9 mouse cellular contexts compared by ENCODE assay signal in genomic region chr8:117577883-117578282, GRCm38 (mm10).
DNase-seq lines count a peak whose midpoint lies in the region; ATAC-seq and TF ChIP-seq lines count a peak whose summit lies in the region.
"Had no signal": no experiment of that assay in that cellular context is flagged by ENCODE, and none has a peak within 500 bp of the region (broad histone marks: within the 10 kb centered on the region; RNA-seq: fewer than 3 reads in every experiment).

No protein-coding gene starts in this region.

- no peaks in the 10 kb centered on the region for H3K36me3 ChIP-seq in hindbrain, postnatal 0 days (ENCODE audit: insufficient read depth, low read length)
- H3K36me3 ChIP-seq in hindbrain, embryonic 13.5 days = no peaks in the 10 kb centered on the region
- no peaks in the 10 kb centered on the region for H3K36me3 ChIP-seq in thymus, adult 2 months (ENCODE audit: control insufficient read depth, insufficient read depth, low read length)
- no peaks in the 10 kb centered on the region for H3K36me3 ChIP-seq in embryonic facial prominence, embryonic 11.5 days (replicated peaks; ENCODE audit: control insufficient read depth, insufficient read depth, low read depth, low read length)
- H3K36me3 ChIP-seq: limb, embryonic 12.5 days; midbrain, embryonic 12.5 days had no signal

- ATAC-seq in hindbrain, postnatal 0 days = no peak
- ATAC-seq in hindbrain, embryonic 13.5 days (ENCODE audit: low FRiP score) = no peak
- no peak for ATAC-seq in embryonic facial prominence, embryonic 11.5 days (replicated peaks; ENCODE audit: insufficient number of reproducible peaks, low FRiP score, low TSS enrichment, low read depth)
- ATAC-seq in granulocyte monocyte progenitor cell, adult 5-6 weeks (replicated peaks; ENCODE audit: poor library complexity, severe bottlenecking) = no peak

- peak; percentile 65 for TF ChIP-seq CTCF in hindbrain, postnatal 0 days (IDR thresholded peaks at IDR 0.05; ENCODE audit: low read depth)
- peak; percentile 64; the same call in 1 of the 2 replicates for TF ChIP-seq CTCF in thymus, adult 2 months (IDR thresholded peaks at IDR 0.05; ENCODE audit: borderline replicate concordance, control insufficient read depth, extremely low read depth, insufficient read depth, low read length, poor library complexity)

- no peak overlapping the region for H3K4me2 ChIP-seq in hindbrain, postnatal 0 days (ENCODE audit: low read depth, low read length)
- no peak overlapping the region for H3K4me2 ChIP-seq in hindbrain, embryonic 13.5 days
- no peak overlapping the region for H3K4me2 ChIP-seq in embryonic facial prominence, embryonic 11.5 days (ENCODE audit: low read depth, low read length)
- H3K4me2 ChIP-seq: limb, embryonic 12.5 days; midbrain, embryonic 12.5 days had no signal

- H3K4me3 ChIP-seq in hindbrain, postnatal 0 days (ENCODE audit: low read length) = no peak overlapping the region
- H3K4me3 ChIP-seq in hindbrain, embryonic 13.5 days = no peak overlapping the region
- no peak overlapping the region for H3K4me3 ChIP-seq in thymus, adult 2 months (ENCODE audit: control insufficient read depth, insufficient read depth, low read length)
- H3K4me3 ChIP-seq in embryonic facial prominence, embryonic 11.5 days (ENCODE audit: low read depth, low read length) = no peak overlapping the region
- H3K4me3 ChIP-seq: limb, embryonic 12.5 days; midbrain, embryonic 12.5 days had no signal

- WGBS in hindbrain, postnatal 0 days = 59% methylated on average over 10 of the region's 10 CpGs
- 62% methylated on average over 10 of the region's 10 CpGs for WGBS in hindbrain, embryonic 13.5 days
- 88% methylated on average over 10 of the region's 10 CpGs for WGBS in thymus, adult 2 months
- WGBS in embryonic facial prominence, embryonic 11.5 days = 61% methylated on average over 10 of the region's 10 CpGs

- H3K9me3 ChIP-seq in hindbrain, postnatal 0 days (ENCODE audit: low read length) = peaks cover 5% of the 10 kb centered on the region; the same call in 1 of the 2 replicates
- peaks cover 6% of the 10 kb centered on the region for H3K9me3 ChIP-seq in hindbrain, embryonic 13.5 days
- no peaks in the 10 kb centered on the region for H3K9me3 ChIP-seq in embryonic facial prominence, embryonic 11.5 days (replicated peaks; ENCODE audit: control insufficient read depth, low read length)
- H3K9me3 ChIP-seq: midbrain, embryonic 12.5 days had no signal

- H3K9ac ChIP-seq in hindbrain, postnatal 0 days (replicated peaks; ENCODE audit: low read length) = no peak overlapping the region
- H3K9ac ChIP-seq in hindbrain, embryonic 13.5 days = no peak overlapping the region
- H3K9ac ChIP-seq in embryonic facial prominence, embryonic 11.5 days (replicated peaks; ENCODE audit: low read length) = no peak overlapping the region
- H3K9ac ChIP-seq: limb, embryonic 12.5 days; midbrain, embryonic 12.5 days had no signal

- DNase-seq in hindbrain, postnatal 0 days (ENCODE audit: low spot score) = no peak
- DNase-seq in thymus, adult 2 months = peak; percentile 11
- DNase-seq in thymus, postnatal 10 days (ENCODE audit: low spot score in 2 of 2) = no peak
- DNase-seq in embryonic facial prominence, embryonic 11.5 days (ENCODE audit: low spot score) = peak; percentile 33
- DNase-seq in adrenal gland, adult (ENCODE audit: inconsistent age in 2 of 2, low spot score in 1 of 2) = no peak

- TF ChIP-seq POLR2A in thymus, adult 2 months (IDR thresholded peaks at IDR 0.05; ENCODE audit: control insufficient read depth, extremely low read depth, insufficient read depth, low read length, poor library complexity) = no peak

- no peaks in the 10 kb centered on the region for H3K27me3 ChIP-seq in hindbrain, postnatal 0 days (ENCODE audit: insufficient read depth, low read length)
- no peaks in the 10 kb centered on the region for H3K27me3 ChIP-seq in hindbrain, embryonic 13.5 days
- no peaks in the 10 kb centered on the region for H3K27me3 ChIP-seq in thymus, adult 2 months (ENCODE audit: control insufficient read depth, insufficient read depth, low read length)
- no peaks in the 10 kb centered on the region for H3K27me3 ChIP-seq in embryonic facial prominence, embryonic 11.5 days (ENCODE audit: control insufficient read depth, insufficient read depth, low read length)
- H3K27me3 ChIP-seq: limb, embryonic 12.5 days; midbrain, embryonic 12.5 days had no signal

- no peak overlapping the region for H3K27ac ChIP-seq in hindbrain, postnatal 0 days
- H3K27ac ChIP-seq in hindbrain, embryonic 13.5 days = no peak overlapping the region
- H3K27ac ChIP-seq in thymus, adult 2 months (ENCODE audit: control insufficient read depth, insufficient read depth, low read length) = no peak overlapping the region
- H3K27ac ChIP-seq in embryonic facial prominence, embryonic 11.5 days (replicated peaks; ENCODE audit: low read depth, low read length) = no peak overlapping the region
- H3K27ac ChIP-seq: limb, embryonic 12.5 days; midbrain, embryonic 12.5 days had no signal

- H3K4me1 ChIP-seq in hindbrain, postnatal 0 days (ENCODE audit: insufficient read depth, low read length) = no peaks in the 10 kb centered on the region
- H3K4me1 ChIP-seq in hindbrain, embryonic 13.5 days (replicated peaks) = no peaks in the 10 kb centered on the region
- peaks cover 10% of the 10 kb centered on the region for H3K4me1 ChIP-seq in thymus, adult 2 months (replicated peaks; ENCODE audit: control insufficient read depth, insufficient read depth, low read length)
- H3K4me1 ChIP-seq in embryonic facial prominence, embryonic 11.5 days (ENCODE audit: control insufficient read depth, insufficient read depth, low read length) = no peaks in the 10 kb centered on the region; the same call in 1 of the 2 replicates
- H3K4me1 ChIP-seq: limb, embryonic 12.5 days had no signal

Comparison
In these comparisons a context has a peak if more than half of its experiments do, and no peak if none do; other contexts are left out.
1. DNase-seq: peak in thymus, adult 2 months (single experiment) and embryonic facial prominence, embryonic 11.5 days (single experiment); none in hindbrain, postnatal 0 days (single experiment), thymus, postnatal 10 days (0 of 2) and adrenal gland, adult (0 of 2).